Mouse (Mus musculus) midbrain, embryonic 11.5 days (tissue): Measurements from ENCODE around the gene Plscr1. TPM values are rescaled to one million over a fixed set of nuclear protein-coding genes. Genes with fewer than 3 reads are reported as not detected.

ENCODE experiments used
- ATAC-seq: fragments of 200-750 bp; cut with Nextera tagmentation; 2 replicates; pipeline ENCODE4 v1.8.0; 2017; ENCODE audit warnings: moderate TSS enrichment, moderate library complexity; ENCODE audit not compliant: low FRiP score
- DNase-seq: peaks from one replicate; pipeline ENCODE4 v3.0.0; 2015; ENCODE audit warnings: low spot score; ENCODE audit errors: missing footprints
- H3K27ac ChIP-seq: fragments of 300-500 bp; sonication (generic); 2 replicates; pipeline ENCODE4 v1.5.1; 2014; ENCODE audit warnings: low read depth, low read length
- H3K27me3 ChIP-seq: fragments of 300-500 bp; sonication (generic); 2 replicates; pipeline ENCODE4 v1.6.1; 2014; ENCODE audit warnings: mild to moderate bottlenecking, low read length, moderate library complexity, mixed read lengths; ENCODE audit not compliant: control insufficient read depth, insufficient read depth
- H3K36me3 ChIP-seq: fragments of 300-500 bp; sonication (generic); 2 replicates; pipeline ENCODE4 v1.6.1; 2014; ENCODE audit warnings: mild to moderate bottlenecking, low read length, moderate library complexity, mixed read lengths; ENCODE audit not compliant: control insufficient read depth, insufficient read depth
- H3K4me1 ChIP-seq: fragments of 300-500 bp; sonication (generic); 2 replicates; pipeline ENCODE4 v1.6.1; 2014; ENCODE audit warnings: low read length; ENCODE audit not compliant: control insufficient read depth, insufficient read depth
- H3K4me2 ChIP-seq: fragments of 300-500 bp; sonication (generic); 2 replicates; pipeline ENCODE4 v1.6.1; 2014; ENCODE audit warnings: mild to moderate bottlenecking, moderate library complexity
- H3K4me3 ChIP-seq: fragments of 300-500 bp; sonication (generic); 2 replicates; pipeline ENCODE4 v1.5.1; 2014; ENCODE audit warnings: low read depth, low read length
- H3K9ac ChIP-seq: fragments of 300-500 bp; sonication (generic); 2 replicates; pipeline ENCODE4 v1.6.1; 2014; ENCODE audit warnings: low read length
- H3K9me3 ChIP-seq: fragments of 300-500 bp; sonication (generic); 2 replicates; pipeline ENCODE4 v1.6.1; 2016; ENCODE audit warnings: low read length; ENCODE audit not compliant: control insufficient read depth
- WGBS: fragments of 180-500 bp; shearing (Covaris S2); extraction: QIAGEN DNeasy Blood & Tissue Kit; methylation state at CpG from one replicate; pipeline ENCODE4 v1.1.7; 2014; 5-methylcytosine and 5-hydroxymethylcytosine counted together
- polyA plus RNA-seq: library from polyadenylated mRNA; unstranded; fragments of >200 nt; fragmentation: Nextera tagmentation; extraction: Ambion mirVana; gene quantifications from 2 replicates; pipeline ENCODE4 v1.2.1, GENCODE M21; 2014

The Plscr1 gene
- polyA plus RNA-seq, 1 experiment from 2014 or later = 26.3 TPM

GRCm38 (mm10) chr9:92220151-92220550, 29.4 kb upstream of the Plscr1 start:
- DNase-seq = no peak
- H3K4me1 ChIP-seq = no peaks in the 10 kb centered on the region
- H3K4me3 ChIP-seq = no peak overlapping the region
- H3K9ac ChIP-seq = no peak overlapping the region
- no peak overlapping the region for H3K27ac ChIP-seq
- H3K9me3 ChIP-seq = no peaks in the 10 kb centered on the region
- no peak for ATAC-seq
- H3K27me3 ChIP-seq = no peaks in the 10 kb centered on the region
- H3K36me3 ChIP-seq = no peaks in the 10 kb centered on the region
- no peak overlapping the region for H3K4me2 ChIP-seq
- 90% methylated on average over 3 of the region's 3 CpGs for WGBS

GRCm38 (mm10) chr9:92221480-92221879, 28.1 kb upstream of the Plscr1 start:
- ATAC-seq = no peak
- Histone ChIP-seq H3K36me3 (no peaks in the 10 kb centered on the region), H3K9me3 (no peaks in the 10 kb centered on the region), H3K4me3 (no peak overlapping the region), H3K9ac (no peak overlapping the region), H3K27ac (no peak overlapping the region), H3K27me3 (no peaks in the 10 kb centered on the region), H3K4me1 (no peaks in the 10 kb centered on the region), H3K4me2 (no peak overlapping the region)
- no peak for DNase-seq

GRCm38 (mm10) chr9:92224598-92225231, 24.8 kb upstream of the Plscr1 start:
- no peaks in the 10 kb centered on the region for H3K36me3 ChIP-seq
- ATAC-seq = no peak
- DNase-seq = no peak
- no peaks in the 10 kb centered on the region for H3K9me3 ChIP-seq
- no peak overlapping the region for H3K27ac ChIP-seq
- no peaks in the 10 kb centered on the region for H3K4me1 ChIP-seq
- H3K9ac ChIP-seq = no peak overlapping the region
- H3K27me3 ChIP-seq = no peaks in the 10 kb centered on the region
- no peak overlapping the region for H3K4me3 ChIP-seq
- no peak overlapping the region for H3K4me2 ChIP-seq
- 83% methylated on average over 1 of the region's 1 CpGs for WGBS

GRCm38 (mm10) chr9:92226127-92226655, 23.4 kb upstream of the Plscr1 start:
- Histone ChIP-seq H3K27ac (no peak overlapping the region), H3K9me3 (no peaks in the 10 kb centered on the region), H3K27me3 (no peaks in the 10 kb centered on the region), H3K36me3 (no peaks in the 10 kb centered on the region), H3K4me1 (no peaks in the 10 kb centered on the region), H3K4me3 (no peak overlapping the region), H3K9ac (no peak overlapping the region), H3K4me2 (no peak overlapping the region)
- WGBS = 88% methylated on average over 3 of the region's 3 CpGs
- ATAC-seq (no peak), DNase-seq (no peak)

GRCm38 (mm10) chr9:92226795-92227194, 22.8 kb upstream of the Plscr1 start:
- DNase-seq (no peak), ATAC-seq (no peak)
- no peak overlapping the region for H3K4me2 ChIP-seq
- no peak overlapping the region for H3K9ac ChIP-seq
- H3K27me3 ChIP-seq = no peaks in the 10 kb centered on the region
- no peaks in the 10 kb centered on the region for H3K36me3 ChIP-seq
- WGBS = 88% methylated on average over 3 of the region's 3 CpGs
- H3K9me3 ChIP-seq = no peaks in the 10 kb centered on the region
- H3K27ac ChIP-seq = no peak overlapping the region
- H3K4me3 ChIP-seq = no peak overlapping the region
- no peaks in the 10 kb centered on the region for H3K4me1 ChIP-seq

- no peaks in the 10 kb centered on the region for H3K36me3 ChIP-seq
- H3K9ac ChIP-seq = no peak overlapping the region
- H3K4me1 ChIP-seq = no peaks in the 10 kb centered on the region
- no peaks in the 10 kb centered on the region for H3K27me3 ChIP-seq
- no peak for ATAC-seq
- DNase-seq = no peak
- no peak overlapping the region for H3K4me2 ChIP-seq
- H3K4me3 ChIP-seq = no peak overlapping the region
- no peak overlapping the region for H3K27ac ChIP-seq
- H3K9me3 ChIP-seq = no peaks in the 10 kb centered on the region
- 91% methylated on average over 16 of the region's 16 CpGs for WGBS
Observed at GRCm38 (mm10) chr9:92228867-92229832, 20.4 kb upstream of the Plscr1 start.

GRCm38 (mm10) chr9:92229833-92230205, 19.7 kb upstream of the Plscr1 start:
- H3K36me3 ChIP-seq = no peaks in the 10 kb centered on the region
- no peak overlapping the region for H3K4me2 ChIP-seq
- no peaks in the 10 kb centered on the region for H3K4me1 ChIP-seq
- ATAC-seq (no peak), DNase-seq (no peak)
- H3K27ac ChIP-seq = no peak overlapping the region
- H3K9me3 ChIP-seq = no peaks in the 10 kb centered on the region
- WGBS = 85% methylated on average over 2 of the region's 2 CpGs
- H3K27me3 ChIP-seq = no peaks in the 10 kb centered on the region
- no peak overlapping the region for H3K9ac ChIP-seq
- no peak overlapping the region for H3K4me3 ChIP-seq

GRCm38 (mm10) chr9:92234901-92235458, 14.6 kb upstream of the Plscr1 start:
- 90% methylated on average over 11 of the region's 11 CpGs for WGBS
- ATAC-seq (no peak), DNase-seq (no peak)
- Histone ChIP-seq H3K9me3 (no peaks in the 10 kb centered on the region), H3K4me2 (no peak overlapping the region), H3K4me3 (no peak overlapping the region), H3K4me1 (no peaks in the 10 kb centered on the region), H3K9ac (no peak overlapping the region), H3K36me3 (no peaks in the 10 kb centered on the region), H3K27ac (no peak overlapping the region), H3K27me3 (no peaks in the 10 kb centered on the region)
